Mouse (Mus musculus): ENCODE results near the gene St6galnac3.

DNA sequence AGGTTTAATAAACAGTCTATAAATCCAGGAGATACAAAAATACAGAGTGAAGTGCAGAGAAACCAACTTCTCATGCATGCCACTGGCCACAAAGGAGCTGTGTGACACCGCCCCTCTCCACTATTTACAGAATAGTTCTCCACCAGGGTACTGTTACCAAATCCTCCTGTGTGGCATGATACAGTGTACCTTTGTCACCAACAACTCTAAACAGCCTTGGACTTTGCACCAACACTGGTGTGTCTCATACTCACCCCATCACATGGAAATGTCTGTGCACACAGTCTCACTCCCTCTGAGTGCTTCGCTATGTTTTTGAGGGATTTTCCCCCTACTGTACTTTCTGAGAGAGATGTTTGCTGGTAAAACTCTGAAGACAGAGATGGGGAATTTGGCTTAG, 217.4 kb downstream of the St6galnac3 start:
- TF ChIP-seq CTCF (IDR thresholded peaks at IDR 0.05) (no peak), EP300 (IDR thresholded peaks at IDR 0.05; ENCODE audit: insufficient read depth, low read depth, low read length) (no peak), POLR2A (IDR thresholded peaks at IDR 0.05; ENCODE audit: insufficient read depth, low read depth, low read length) (no peak)
